6 mouse cellular contexts compared by ENCODE assay signal in genomic region chr4:82619003-82619402, GRCm38 (mm10).
"Had no signal": no experiment of that assay in that cellular context is flagged by ENCODE, and none has a peak within 500 bp of the region (broad histone marks: within the 10 kb centered on the region; RNA-seq: fewer than 3 reads in every experiment).

No protein-coding gene starts in this region.

- H3K27me3 ChIP-seq: liver, embryonic 15.5 days; neural tube, embryonic 12.5 days had no signal

- H3K36me3 ChIP-seq: limb, embryonic 10.5 days; liver, embryonic 15.5 days; neural tube, embryonic 12.5 days had no signal

- H3K4me2 ChIP-seq: liver, embryonic 11.5 days; liver, embryonic 15.5 days; neural tube, embryonic 12.5 days had no signal

- H3K9ac ChIP-seq: liver, embryonic 15.5 days; neural tube, embryonic 12.5 days had no signal

- H3K4me3 ChIP-seq: left cerebral cortex, adult 2 months; limb, embryonic 10.5 days; liver, embryonic 15.5 days; neural tube, embryonic 12.5 days had no signal

- H3K9me3 ChIP-seq: limb, embryonic 10.5 days; liver, embryonic 15.5 days; neural tube, embryonic 12.5 days had no signal

- DNase-seq: thymus, postnatal 36 days had no signal

- H3K27ac ChIP-seq: limb, embryonic 10.5 days; liver, embryonic 15.5 days; neural tube, embryonic 12.5 days had no signal
